Mouse (Mus musculus): ENCODE results near the gene Glrb. TPM values are rescaled to one million over a fixed set of nuclear protein-coding genes. Genes with fewer than 3 reads are reported as not detected.
A peak's percentile ranks its signal among the peaks of the same experiment; 100 is the strongest.

Glrb gene
- polyA plus RNA-seq, 1 experiment from 2014 or later: 26.6 TPM

- Histone ChIP-seq H3K4me2 (ENCODE audit: low read depth, severe bottlenecking) (no peak overlapping the region), H3K4me1 (ENCODE audit: control insufficient read depth, insufficient read depth, low read length) (no peaks in the 10 kb centered on the region; the same call in 1 of the 2 replicates), H3K27ac (replicated peaks; ENCODE audit: low read depth, low read length) (no peak overlapping the region), H3K36me3 (ENCODE audit: control insufficient read depth, insufficient read depth, low read length) (no peaks in the 10 kb centered on the region), H3K27me3 (ENCODE audit: control insufficient read depth, insufficient read depth, low read length) (peaks cover 18% of the 10 kb centered on the region), H3K9me3 (ENCODE audit: control insufficient read depth, low read length) (no peaks in the 10 kb centered on the region), H3K4me3 (ENCODE audit: low read depth, low read length) (no peak overlapping the region), H3K9ac (ENCODE audit: low read length) (no peak overlapping the region)
- DNase-seq (ENCODE audit: low spot score): no peak
- 16% methylated on average over 1 of the region's 1 CpGs for WGBS
- ATAC-seq (ENCODE audit: insufficient number of reproducible peaks, low FRiP score, low TSS enrichment, low read depth): no peak
Measured at GRCm38 (mm10) chr3:80805327-80805726, 108.1 kb downstream of the Glrb start.

- H3K4me2 ChIP-seq (ENCODE audit: low read depth, severe bottlenecking): no peak overlapping the region
- H3K9ac ChIP-seq (ENCODE audit: low read length): no peak overlapping the region
- no peaks in the 10 kb centered on the region for H3K9me3 ChIP-seq (ENCODE audit: control insufficient read depth, low read length)
- H3K4me1 ChIP-seq (ENCODE audit: control insufficient read depth, insufficient read depth, low read length): no peaks in the 10 kb centered on the region; the same call in 1 of the 2 replicates
- H3K27ac ChIP-seq (replicated peaks; ENCODE audit: low read depth, low read length): no peak overlapping the region
- peaks cover 22% of the 10 kb centered on the region for H3K27me3 ChIP-seq (ENCODE audit: control insufficient read depth, insufficient read depth, low read length)
- no peak overlapping the region for H3K4me3 ChIP-seq (ENCODE audit: low read depth, low read length)
- ATAC-seq (ENCODE audit: insufficient number of reproducible peaks, low FRiP score, low TSS enrichment, low read depth) (no peak), DNase-seq (ENCODE audit: low spot score) (no peak)
- H3K36me3 ChIP-seq (ENCODE audit: control insufficient read depth, insufficient read depth, low read length): no peaks in the 10 kb centered on the region
- WGBS: 45% methylated on average over 1 of the region's 1 CpGs
Measured at GRCm38 (mm10) chr3:80803811-80804210, 109.6 kb downstream of the Glrb start.

- no peak overlapping the region for H3K4me3 ChIP-seq (ENCODE audit: low read depth, low read length)
Measured at GRCm38 (mm10) chr3:80803211-80803610, 110.2 kb downstream of the Glrb start.

GRCm38 (mm10) chr3:80802596-80803081 lies 110.8 kb downstream of the Glrb start, which contains the start of gene Gria2:
Gria2 (minus strand) TSS chr3:80802835.
- no peaks in the 10 kb centered on the region for H3K9me3 ChIP-seq (ENCODE audit: control insufficient read depth, low read length)
- H3K4me1 ChIP-seq (ENCODE audit: control insufficient read depth, insufficient read depth, low read length): no peaks in the 10 kb centered on the region; the same call in 1 of the 2 replicates
- no peak within 1 kb of the TSS for H3K9ac ChIP-seq (ENCODE audit: low read length)
- H3K4me3 ChIP-seq (ENCODE audit: low read depth, low read length): peak within 1 kb of the TSS; percentile 35
- no peak within 1 kb of the TSS for H3K27ac ChIP-seq (replicated peaks; ENCODE audit: low read depth, low read length)
- DNase-seq (ENCODE audit: low spot score): peak; percentile 91
- WGBS: 2% methylated on average over 34 of the region's 35 CpGs
- ATAC-seq (ENCODE audit: insufficient number of reproducible peaks, low FRiP score, low TSS enrichment, low read depth): peak; percentile 92
- H3K36me3 ChIP-seq (ENCODE audit: control insufficient read depth, insufficient read depth, low read length): no peaks in the 10 kb centered on the region
- peaks cover 22% of the 10 kb centered on the region for H3K27me3 ChIP-seq (ENCODE audit: control insufficient read depth, insufficient read depth, low read length)
- H3K4me2 ChIP-seq (ENCODE audit: low read depth, severe bottlenecking): peak within 1 kb of the TSS; percentile 87

More at GRCm38 (mm10) chr3:80803211-80803610, 110.2 kb downstream of the Glrb start:
- no peak overlapping the region for H3K9ac ChIP-seq (ENCODE audit: low read length)
- no peaks in the 10 kb centered on the region for H3K9me3 ChIP-seq (ENCODE audit: control insufficient read depth, low read length)
- ATAC-seq (ENCODE audit: insufficient number of reproducible peaks, low FRiP score, low TSS enrichment, low read depth) (no peak), DNase-seq (ENCODE audit: low spot score) (no peak)
- H3K27me3 ChIP-seq (ENCODE audit: control insufficient read depth, insufficient read depth, low read length): peaks cover 22% of the 10 kb centered on the region
- no peaks in the 10 kb centered on the region for H3K36me3 ChIP-seq (ENCODE audit: control insufficient read depth, insufficient read depth, low read length)
- H3K4me2 ChIP-seq (ENCODE audit: low read depth, severe bottlenecking): no peak overlapping the region
- WGBS: 62% methylated on average over 8 of the region's 8 CpGs
- H3K27ac ChIP-seq (replicated peaks; ENCODE audit: low read depth, low read length): no peak overlapping the region
- H3K4me1 ChIP-seq (ENCODE audit: control insufficient read depth, insufficient read depth, low read length): no peaks in the 10 kb centered on the region; the same call in 1 of the 2 replicates

GRCm38 (mm10) chr3:80801827-80802310 lies 111.6 kb downstream of the Glrb start:
- peaks cover 22% of the 10 kb centered on the region for H3K27me3 ChIP-seq (ENCODE audit: control insufficient read depth, insufficient read depth, low read length)
- no peak overlapping the region for H3K27ac ChIP-seq (replicated peaks; ENCODE audit: low read depth, low read length)
- peak overlapping the region; percentile 35; the same call in 1 of the 2 replicates for H3K4me3 ChIP-seq (ENCODE audit: low read depth, low read length)
- no peak for DNase-seq (ENCODE audit: low spot score)
- H3K9ac ChIP-seq (ENCODE audit: low read length): no peak overlapping the region
- peak overlapping the region; percentile 46; the same call in 1 of the 2 replicates for H3K4me2 ChIP-seq (ENCODE audit: low read depth, severe bottlenecking)
- no peaks in the 10 kb centered on the region for H3K36me3 ChIP-seq (ENCODE audit: control insufficient read depth, insufficient read depth, low read length)
- H3K4me1 ChIP-seq (ENCODE audit: control insufficient read depth, insufficient read depth, low read length): no peaks in the 10 kb centered on the region; the same call in 1 of the 2 replicates
- no peak for ATAC-seq (ENCODE audit: insufficient number of reproducible peaks, low FRiP score, low TSS enrichment, low read depth)
- no peaks in the 10 kb centered on the region for H3K9me3 ChIP-seq (ENCODE audit: control insufficient read depth, low read length)
- 21% methylated on average over 6 of the region's 6 CpGs for WGBS

- Histone ChIP-seq H3K27ac (replicated peaks; ENCODE audit: low read depth, low read length) (no peak overlapping the region), H3K9me3 (ENCODE audit: control insufficient read depth, low read length) (no peaks in the 10 kb centered on the region), H3K36me3 (ENCODE audit: control insufficient read depth, insufficient read depth, low read length) (no peaks in the 10 kb centered on the region), H3K4me2 (ENCODE audit: low read depth, severe bottlenecking) (peak overlapping the region; percentile 46), H3K27me3 (ENCODE audit: control insufficient read depth, insufficient read depth, low read length) (peaks cover 22% of the 10 kb centered on the region), H3K4me1 (ENCODE audit: control insufficient read depth, insufficient read depth, low read length) (no peaks in the 10 kb centered on the region; the same call in 1 of the 2 replicates), H3K9ac (ENCODE audit: low read length) (no peak overlapping the region), H3K4me3 (ENCODE audit: low read depth, low read length) (peak overlapping the region; percentile 32)
- ATAC-seq (ENCODE audit: insufficient number of reproducible peaks, low FRiP score, low TSS enrichment, low read depth) (peak; percentile 66), DNase-seq (ENCODE audit: low spot score) (peak; percentile 58)
- WGBS: 11% methylated on average over 33 of the region's 33 CpGs
Measured at GRCm38 (mm10) chr3:80800995-80801826, 112.2 kb downstream of the Glrb start.

- Histone ChIP-seq H3K36me3 (ENCODE audit: control insufficient read depth, insufficient read depth, low read length) (no peaks in the 10 kb centered on the region), H3K9ac (ENCODE audit: low read length) (no peak overlapping the region; the same call in 1 of the 2 replicates), H3K4me3 (ENCODE audit: low read depth, low read length) (peak overlapping the region; percentile 32), H3K4me1 (ENCODE audit: control insufficient read depth, insufficient read depth, low read length) (no peaks in the 10 kb centered on the region; the same call in 1 of the 2 replicates), H3K9me3 (ENCODE audit: control insufficient read depth, low read length) (no peaks in the 10 kb centered on the region), H3K27me3 (ENCODE audit: control insufficient read depth, insufficient read depth, low read length) (peaks cover 22% of the 10 kb centered on the region), H3K4me2 (ENCODE audit: low read depth, severe bottlenecking) (peak overlapping the region; percentile 46), H3K27ac (replicated peaks; ENCODE audit: low read depth, low read length) (no peak overlapping the region)
- DNase-seq (ENCODE audit: low spot score) (peak; percentile 64), ATAC-seq (ENCODE audit: insufficient number of reproducible peaks, low FRiP score, low TSS enrichment, low read depth) (no peak)
- 3% methylated on average over 29 of the region's 29 CpGs for WGBS
Measured at GRCm38 (mm10) chr3:80800299-80800994, 113.0 kb downstream of the Glrb start.

- H3K9me3 ChIP-seq (ENCODE audit: control insufficient read depth, low read length): no peaks in the 10 kb centered on the region
- no peak overlapping the region for H3K9ac ChIP-seq (ENCODE audit: low read length)
- H3K4me1 ChIP-seq (ENCODE audit: control insufficient read depth, insufficient read depth, low read length): no peaks in the 10 kb centered on the region; the same call in 1 of the 2 replicates
- no peak for ATAC-seq (ENCODE audit: insufficient number of reproducible peaks, low FRiP score, low TSS enrichment, low read depth)
- H3K4me2 ChIP-seq (ENCODE audit: low read depth, severe bottlenecking): no peak overlapping the region
- no peak for DNase-seq (ENCODE audit: low spot score)
- no peak overlapping the region for H3K4me3 ChIP-seq (ENCODE audit: low read depth, low read length)
- no peak overlapping the region for H3K27ac ChIP-seq (replicated peaks; ENCODE audit: low read depth, low read length)
- no peaks in the 10 kb centered on the region for H3K36me3 ChIP-seq (ENCODE audit: control insufficient read depth, insufficient read depth, low read length)
- 78% methylated on average over 1 of the region's 1 CpGs for WGBS
- H3K27me3 ChIP-seq (ENCODE audit: control insufficient read depth, insufficient read depth, low read length): peaks cover 22% of the 10 kb centered on the region
Measured at GRCm38 (mm10) chr3:80797935-80798334, 115.5 kb downstream of the Glrb start.

All from limb, embryonic 11.5 days (tissue).